Mouse (Mus musculus) heart, postnatal 10 days (tissue): ENCODE results near the gene Gba2. TPM values are rescaled to one million over a fixed set of nuclear protein-coding genes. Genes with fewer than 3 reads are reported as not detected.
A peak's percentile ranks its signal among the peaks of the same experiment; 100 is the strongest.
"Not testable (repeated sequence)": the region's sequence is repeated elsewhere in the genome, so short reads cannot be mapped to it uniquely, and the experiment has no call there.

Experiments
- DNase-seq, 2 experiments: peaks; one replicate each; pipeline ENCODE4 v3.0.0; 2021
- intact Hi-C: fragments of 180-260 bp; cut with DNase I; formaldehyde crosslinking; loops from one replicate; pipeline ENCODE4 v1.15.1; 2025
- total RNA-seq, 2 experiments: library from RNA; stranded (reverse); gene quantifications; 2 replicates each; pipeline ENCODE4 v1.2.3; 2021

The Gba2 gene
- 10 to 100 TPM; 15.4 to 15.6 TPM for total RNA-seq

- DNase-seq: peak; percentile 91 to 92
- intact Hi-C loops: loop anchor here (2.0 kb wide), 1 partner anchor 16 kb away; the partner anchor contains the start of genes Creb3 and Tln1
These were observed at the start of gene Gba2, which contains the start of gene Rgp1 for GRCm38 (mm10) chr4:43578376-43579204. TSS of gene Gba2 (minus strand) at chr4:43578873. TSS of gene Rgp1 (plus strand) at chr4:43578715.

- intact Hi-C loops: loop anchor here (10.0 kb wide), 1 partner anchor 245 kb away; no protein-coding TSS in a partner anchor
- DNase-seq: no peak
These were observed 41.6 kb upstream of the Gba2 start for GRCm38 (mm10) chr4:43620146-43620778.

GRCm38 (mm10) chr4:43613060-43613730 lies 34.5 kb upstream of the Gba2 start:
- DNase-seq: peak in 1 of 2 experiments; percentile 45
- intact Hi-C loops: no loop called here

GRCm38 (mm10) chr4:43612534-43612933 lies 33.9 kb upstream of the Gba2 start:
- no peak for DNase-seq
- intact Hi-C loops: no loop called here

- no peak for DNase-seq
- intact Hi-C loops: no loop called here
These were observed 26.3 kb upstream of the Gba2 start for GRCm38 (mm10) chr4:43604751-43605685.

GRCm38 (mm10) chr4:43604099-43604498 lies 25.4 kb upstream of the Gba2 start:
- intact Hi-C loops: no loop called here

GRCm38 (mm10) chr4:43600195-43600934 lies 21.7 kb upstream of the Gba2 start:
- intact Hi-C loops: no loop called here
- no peak for DNase-seq

More at GRCm38 (mm10) chr4:43604099-43604498, 25.4 kb upstream of the Gba2 start:
- DNase-seq: no peak

GRCm38 (mm10) chr4:43598650-43599380 lies 20.1 kb upstream of the Gba2 start:
- no peak for DNase-seq

GRCm38 (mm10) chr4:43598200-43598599 lies 19.5 kb upstream of the Gba2 start:
- no peak for DNase-seq
- intact Hi-C loops: no loop called here

More at GRCm38 (mm10) chr4:43598650-43599380, 20.1 kb upstream of the Gba2 start:
- intact Hi-C loops: no loop called here

- intact Hi-C loops, DNase-seq: not testable (repeated sequence)
These were observed 17.9 kb upstream of the Gba2 start for GRCm38 (mm10) chr4:43596597-43596996.

- intact Hi-C loops: no loop called here
- DNase-seq: no peak
These were observed 14.8 kb upstream of the Gba2 start for GRCm38 (mm10) chr4:43593453-43593852.

GRCm38 (mm10) chr4:43591961-43592360 lies 13.3 kb upstream of the Gba2 start:
- intact Hi-C loops: no loop called here
- no peak for DNase-seq

- intact Hi-C loops: no loop called here
- no peak for DNase-seq
These were observed 12.9 kb upstream of the Gba2 start for GRCm38 (mm10) chr4:43591543-43591942.

- DNase-seq: no peak
These were observed 9.0 kb upstream of the Gba2 start for GRCm38 (mm10) chr4:43587681-43588080.

GRCm38 (mm10) chr4:43586411-43586810 lies 7.7 kb upstream of the Gba2 start:
- DNase-seq: peak; percentile 45 to 50
- intact Hi-C loops: no loop called here

More at GRCm38 (mm10) chr4:43587681-43588080, 9.0 kb upstream of the Gba2 start:
- intact Hi-C loops: loop anchor here (2.0 kb wide), 1 partner anchor 69 kb away; the partner anchor contains the start of gene Hint2

- intact Hi-C loops: no loop called here
- DNase-seq: no peak
These were observed 7.0 kb upstream of the Gba2 start for GRCm38 (mm10) chr4:43585682-43586081.

GRCm38 (mm10) chr4:43584444-43585416 lies 6.1 kb upstream of the Gba2 start, which contains the start of gene Msmp:
TSS of gene Msmp (minus strand) at chr4:43584494.
- no peak for DNase-seq
- intact Hi-C loops: no loop called here
